Mouse (Mus musculus) midbrain, embryonic 11.5 days (tissue): Measurements from ENCODE around the gene Gtpbp4. TPM values are rescaled to one million over a fixed set of nuclear protein-coding genes. Genes with fewer than 3 reads are reported as not detected.
A peak's percentile ranks its signal among the peaks of the same experiment; 100 is the strongest.
"Not testable (repeated sequence)": the region's sequence is repeated elsewhere in the genome, so short reads cannot be mapped to it uniquely, and the experiment has no call there.

Experiments used
- ATAC-seq: fragments of 200-750 bp; cut with Nextera tagmentation; 2 replicates; pipeline ENCODE4 v1.8.0; 2017; ENCODE audit warnings: moderate TSS enrichment, moderate library complexity; ENCODE audit not compliant: low FRiP score
- DNase-seq: peaks from one replicate; pipeline ENCODE4 v3.0.0; 2015; ENCODE audit warnings: low spot score; ENCODE audit errors: missing footprints
- H3K27ac ChIP-seq: fragments of 300-500 bp; sonication (generic); 2 replicates; pipeline ENCODE4 v1.5.1; 2014; ENCODE audit warnings: low read depth, low read length
- H3K27me3 ChIP-seq: fragments of 300-500 bp; sonication (generic); 2 replicates; pipeline ENCODE4 v1.6.1; 2014; ENCODE audit warnings: mild to moderate bottlenecking, low read length, moderate library complexity, mixed read lengths; ENCODE audit not compliant: control insufficient read depth, insufficient read depth
- H3K36me3 ChIP-seq: fragments of 300-500 bp; sonication (generic); 2 replicates; pipeline ENCODE4 v1.6.1; 2014; ENCODE audit warnings: mild to moderate bottlenecking, low read length, moderate library complexity, mixed read lengths; ENCODE audit not compliant: control insufficient read depth, insufficient read depth
- H3K4me1 ChIP-seq: fragments of 300-500 bp; sonication (generic); 2 replicates; pipeline ENCODE4 v1.6.1; 2014; ENCODE audit warnings: low read length; ENCODE audit not compliant: control insufficient read depth, insufficient read depth
- H3K4me2 ChIP-seq: fragments of 300-500 bp; sonication (generic); 2 replicates; pipeline ENCODE4 v1.6.1; 2014; ENCODE audit warnings: mild to moderate bottlenecking, moderate library complexity
- H3K4me3 ChIP-seq: fragments of 300-500 bp; sonication (generic); 2 replicates; pipeline ENCODE4 v1.5.1; 2014; ENCODE audit warnings: low read depth, low read length
- H3K9ac ChIP-seq: fragments of 300-500 bp; sonication (generic); 2 replicates; pipeline ENCODE4 v1.6.1; 2014; ENCODE audit warnings: low read length
- H3K9me3 ChIP-seq: fragments of 300-500 bp; sonication (generic); 2 replicates; pipeline ENCODE4 v1.6.1; 2016; ENCODE audit warnings: low read length; ENCODE audit not compliant: control insufficient read depth
- WGBS: fragments of 180-500 bp; shearing (Covaris S2); extraction: QIAGEN DNeasy Blood & Tissue Kit; methylation state at CpG from one replicate; pipeline ENCODE4 v1.1.7; 2014; 5-methylcytosine and 5-hydroxymethylcytosine counted together
- polyA plus RNA-seq: library from polyadenylated mRNA; unstranded; fragments of >200 nt; fragmentation: Nextera tagmentation; extraction: Ambion mirVana; gene quantifications from 2 replicates; pipeline ENCODE4 v1.2.1, GENCODE M21; 2014

Gtpbp4 gene
- polyA plus RNA-seq, 1 experiment from 2014 or later: 113 TPM

DNA sequence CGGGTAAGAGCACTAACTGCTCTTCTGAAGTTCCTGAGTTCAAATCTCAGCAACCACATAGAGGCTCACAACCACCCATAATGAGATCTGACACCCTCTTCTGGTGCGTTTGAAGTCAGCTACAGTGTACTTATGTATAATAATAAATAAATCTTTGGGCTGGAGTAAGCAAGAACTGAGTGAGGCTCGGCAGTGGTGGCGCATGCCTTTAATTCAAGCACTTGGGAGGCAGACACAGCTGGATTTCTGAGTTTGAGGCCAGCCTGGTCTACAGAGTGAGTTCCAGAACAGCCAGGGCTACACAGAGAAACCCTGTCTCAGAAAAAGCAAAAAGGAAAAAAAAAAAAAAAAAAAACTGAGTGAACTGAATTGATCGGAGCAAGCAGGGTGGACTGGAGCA, 1.3 kb upstream of the Gtpbp4 start:
- not testable (repeated sequence) for H3K9me3 ChIP-seq, H3K27me3 ChIP-seq, H3K36me3 ChIP-seq, ATAC-seq, H3K4me1 ChIP-seq, H3K4me3 ChIP-seq, H3K4me2 ChIP-seq, H3K9ac ChIP-seq, H3K27ac ChIP-seq
- peak; percentile 68 for DNase-seq
- WGBS: 87% methylated on average over 5 of the region's 5 CpGs

DNA sequence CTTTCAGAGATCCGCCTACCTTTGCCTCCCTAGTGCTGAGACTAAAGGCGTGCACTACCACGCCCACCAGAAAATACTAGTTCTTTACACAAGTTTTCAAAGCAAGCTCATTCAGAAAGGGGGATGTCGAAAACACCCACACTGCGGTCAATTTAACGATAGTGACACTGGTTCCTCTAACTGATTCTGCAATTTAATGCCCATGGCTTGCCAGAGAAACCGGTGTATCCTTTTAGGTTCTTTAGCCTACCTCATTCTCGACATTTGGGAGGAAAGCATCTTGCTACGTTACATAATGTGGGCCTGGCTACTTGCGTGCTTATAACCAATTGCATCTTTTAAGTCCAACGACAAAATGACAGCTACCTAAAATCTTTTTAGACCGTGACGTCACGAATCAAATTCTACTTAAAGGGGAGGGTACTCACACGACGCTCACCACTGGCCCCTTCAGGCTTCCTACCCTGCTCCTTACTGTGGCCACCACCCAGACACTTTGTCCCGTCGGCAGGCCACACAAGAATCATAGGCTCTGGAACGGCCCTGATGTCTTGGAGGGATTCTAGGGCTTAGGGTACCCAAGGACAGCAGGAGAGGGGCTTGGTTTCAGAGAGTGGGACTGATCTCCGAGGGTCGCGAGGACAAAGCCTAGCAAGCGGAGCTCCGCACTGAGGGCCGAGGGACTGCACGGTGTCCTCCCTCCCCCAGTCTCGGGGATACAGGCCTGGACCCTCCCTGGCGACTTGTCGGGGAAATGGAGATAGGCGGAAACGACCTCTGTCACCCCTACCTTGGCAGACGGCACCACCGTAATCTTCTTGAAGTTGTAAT, 509 bp downstream of the Gtpbp4 start:
- peak overlapping the region; percentile 80 for H3K4me3 ChIP-seq
- ATAC-seq (peak; percentile 85), DNase-seq (no peak)
- 4% methylated on average over 33 of the region's 33 CpGs for WGBS
- H3K36me3 ChIP-seq: peaks cover 5% of the 10 kb centered on the region; the same call in 1 of the 2 replicates
- H3K27ac ChIP-seq: no peak overlapping the region
- peaks cover 9% of the 10 kb centered on the region; the same call in 1 of the 2 replicates for H3K4me1 ChIP-seq
- H3K27me3 ChIP-seq: no peaks in the 10 kb centered on the region
- peak overlapping the region; percentile 78 for H3K9ac ChIP-seq
- peak overlapping the region; percentile 67 for H3K4me2 ChIP-seq
- no peaks in the 10 kb centered on the region for H3K9me3 ChIP-seq

- no peak overlapping the region for H3K27ac ChIP-seq
- no peak for ATAC-seq
- 94% methylated on average over 6 of the region's 6 CpGs for WGBS
- no peak overlapping the region for H3K4me2 ChIP-seq
- H3K36me3 ChIP-seq: peaks cover 16% of the 10 kb centered on the region; the same call in 1 of the 2 replicates
- no peaks in the 10 kb centered on the region for H3K27me3 ChIP-seq
- DNase-seq: peak; percentile 56
- H3K4me3 ChIP-seq: no peak overlapping the region
- no peaks in the 10 kb centered on the region for H3K9me3 ChIP-seq
- peaks cover 9% of the 10 kb centered on the region; the same call in 1 of the 2 replicates for H3K4me1 ChIP-seq
- H3K9ac ChIP-seq: no peak overlapping the region
Measured at GRCm38 (mm10) chr13:8992231-8992630, 3.7 kb downstream of the Gtpbp4 start.

- H3K27ac ChIP-seq: no peak overlapping the region
- no peak overlapping the region for H3K4me2 ChIP-seq
- no peak overlapping the region for H3K9ac ChIP-seq
- no peaks in the 10 kb centered on the region for H3K9me3 ChIP-seq
- ATAC-seq: no peak
- no peak for DNase-seq
- H3K27me3 ChIP-seq: no peaks in the 10 kb centered on the region
- 93% methylated on average over 3 of the region's 3 CpGs for WGBS
- peaks cover 39% of the 10 kb centered on the region for H3K36me3 ChIP-seq
- H3K4me3 ChIP-seq: no peak overlapping the region
- H3K4me1 ChIP-seq: no peaks in the 10 kb centered on the region
Measured at GRCm38 (mm10) chr13:8972972-8973371, 22.9 kb downstream of the Gtpbp4 start.

- Histone ChIP-seq H3K9ac (no peak overlapping the region), H3K36me3 (peaks cover 36% of the 10 kb centered on the region), H3K27me3 (no peaks in the 10 kb centered on the region), H3K4me2 (no peak overlapping the region), H3K9me3 (no peaks in the 10 kb centered on the region), H3K4me3 (no peak overlapping the region), H3K4me1 (no peaks in the 10 kb centered on the region), H3K27ac (no peak overlapping the region)
- DNase-seq: peak; percentile 61
- ATAC-seq: no peak
Measured at GRCm38 (mm10) chr13:8972369-8972768, 23.5 kb downstream of the Gtpbp4 start.

DNA sequence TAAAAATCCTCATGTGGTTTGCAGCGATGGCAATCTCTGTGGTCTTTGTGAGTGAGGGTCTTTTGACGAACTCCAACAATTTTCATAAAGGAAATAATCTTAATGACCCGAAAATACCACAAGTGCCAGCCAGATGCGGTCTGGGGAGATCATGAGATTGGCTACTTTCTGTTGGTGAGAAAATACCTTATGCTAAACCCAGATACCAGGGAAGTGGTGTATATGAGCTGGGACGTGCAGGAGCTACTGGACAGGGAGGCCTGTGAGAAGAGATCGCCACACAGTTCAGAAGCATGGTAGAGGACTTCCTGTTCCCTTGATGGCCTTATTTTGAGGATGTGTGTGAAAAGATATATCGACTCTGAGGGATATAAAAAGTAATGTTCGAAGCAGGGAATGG, 28.1 kb downstream of the Gtpbp4 start:
- DNase-seq (no peak), ATAC-seq (no peak)
- Histone ChIP-seq H3K9ac (no peak overlapping the region), H3K27ac (no peak overlapping the region), H3K4me1 (no peaks in the 10 kb centered on the region), H3K36me3 (peaks cover 14% of the 10 kb centered on the region), H3K4me3 (no peak overlapping the region), H3K27me3 (no peaks in the 10 kb centered on the region), H3K4me2 (no peak overlapping the region), H3K9me3 (no peaks in the 10 kb centered on the region)
- 93% methylated on average over 8 of the region's 8 CpGs for WGBS

DNA sequence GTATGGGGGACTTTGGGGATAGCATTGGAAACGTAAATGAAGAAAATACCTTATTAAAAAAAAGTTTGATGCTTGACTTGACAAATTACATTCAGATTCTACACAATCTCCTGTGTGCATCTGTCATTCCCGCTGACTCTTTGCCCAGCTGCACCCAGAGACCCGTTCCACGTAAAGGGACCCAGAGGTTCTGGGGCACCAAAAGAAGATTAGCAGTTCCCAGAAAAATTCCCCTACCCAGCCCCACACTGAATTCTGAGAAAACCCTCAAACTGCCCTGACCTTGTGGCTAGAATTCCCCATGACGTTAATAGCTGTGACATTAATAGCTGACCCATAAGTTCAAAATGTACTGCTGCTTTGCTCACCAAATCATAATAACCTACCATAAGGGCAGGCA, 30.7 kb downstream of the Gtpbp4 start:
- 91% methylated on average over 5 of the region's 5 CpGs for WGBS
- Histone ChIP-seq H3K27me3 (no peaks in the 10 kb centered on the region), H3K27ac (no peak overlapping the region), H3K4me2 (no peak overlapping the region), H3K4me1 (no peaks in the 10 kb centered on the region), H3K9me3 (no peaks in the 10 kb centered on the region), H3K4me3 (no peak overlapping the region), H3K36me3 (peaks cover 6% of the 10 kb centered on the region), H3K9ac (no peak overlapping the region)
- no peak for ATAC-seq
- DNase-seq: no peak

GRCm38 (mm10) chr13:8962266-8962665, 33.6 kb downstream of the Gtpbp4 start:
- not testable (repeated sequence) for H3K4me1 ChIP-seq, H3K4me3 ChIP-seq, H3K27me3 ChIP-seq, H3K9ac ChIP-seq, ATAC-seq, H3K4me2 ChIP-seq, H3K36me3 ChIP-seq, DNase-seq, H3K9me3 ChIP-seq, H3K27ac ChIP-seq
- WGBS: 36% methylated on average over 5 of the region's 5 CpGs

- not testable (repeated sequence) for ATAC-seq, H3K4me2 ChIP-seq, H3K4me3 ChIP-seq, H3K4me1 ChIP-seq, H3K27ac ChIP-seq, H3K9ac ChIP-seq, H3K27me3 ChIP-seq, H3K9me3 ChIP-seq, H3K36me3 ChIP-seq, DNase-seq
- WGBS: 68% methylated on average over 3 of the region's 3 CpGs
Measured at GRCm38 (mm10) chr13:8961128-8961888, 34.6 kb downstream of the Gtpbp4 start.
